Mouse (Mus musculus) liver, adult 2 months (tissue): ENCODE results near the gene Atp6v1g3. TPM values are rescaled to one million over a fixed set of nuclear protein-coding genes. Genes with fewer than 3 reads are reported as not detected.

Experiments used
- DNase-seq: peaks from one replicate; pipeline ENCODE4 v3.0.0-alpha.2; 2011; ENCODE audit warnings: low read depth, low spot score; ENCODE audit errors: extremely low read depth
- H3K27ac ChIP-seq: fragments of 200-500 bp; replicated peaks from 2 replicates; pipeline ENCODE4 v1.5.1; 2012; ENCODE audit warnings: low read depth, mild to moderate bottlenecking, control low read depth, inconsistent platforms, low read length; ENCODE audit not compliant: insufficient read depth
- H3K27me3 ChIP-seq: fragments of 200-500 bp; 2 replicates; pipeline ENCODE4 v1.6.1; 2012; ENCODE audit warnings: mild to moderate bottlenecking, moderate library complexity, low read length, inconsistent platforms; ENCODE audit not compliant: control insufficient read depth, insufficient read depth
- H3K36me3 ChIP-seq: fragments of 200-500 bp; 2 replicates; pipeline ENCODE4 v1.6.1; 2012; ENCODE audit warnings: low read length, inconsistent platforms; ENCODE audit not compliant: control insufficient read depth, insufficient read depth
- H3K4me1 ChIP-seq: fragments of 200-500 bp; 2 replicates; pipeline ENCODE4 v1.6.1; 2011; ENCODE audit warnings: low read length; ENCODE audit not compliant: control insufficient read depth, insufficient read depth
- H3K4me3 ChIP-seq: fragments of 200-500 bp; 2 replicates; pipeline ENCODE4 v1.5.1; 2011; ENCODE audit warnings: low read depth, mild to moderate bottlenecking, control low read depth, low read length, moderate library complexity; ENCODE audit not compliant: insufficient read depth
- H3K79me2 ChIP-seq: fragments of 200-500 bp; 2 replicates; pipeline ENCODE4 v1.6.1; 2012; ENCODE audit warnings: inconsistent platforms, mild to moderate bottlenecking, low read length, moderate library complexity; ENCODE audit not compliant: control insufficient read depth, insufficient read depth
- H3K9ac ChIP-seq: fragments of 200-500 bp; 2 replicates; pipeline ENCODE4 v1.6.1; 2012; ENCODE audit warnings: low read depth, mild to moderate bottlenecking, control low read depth, inconsistent platforms, low read length
- CTCF ChIP-seq: fragments of 200-500 bp; IDR thresholded peaks from 2 replicates; pipeline ENCODE4 v1.5.1; 2011; ENCODE audit warnings: low read depth, low read length, control low read depth
- POLR2A ChIP-seq: fragments of 200-500 bp; IDR thresholded peaks from 2 replicates; pipeline ENCODE4 v1.6.1; 2011; ENCODE audit warnings: low read length, control low read depth; ENCODE audit not compliant: insufficient read depth; ENCODE audit errors: extremely low read depth
- WGBS: fragments of 180-500 bp; shearing (Covaris S2); methylation state at CpG from one replicate; pipeline ENCODE4 v1.1.7; 2018; 5-methylcytosine and 5-hydroxymethylcytosine counted together
- polyA plus RNA-seq: library from polyadenylated mRNA; depleted of rRNA; stranded (reverse); fragments of >200 nt; gene quantifications from 2 replicates; pipeline ENCODE4 v1.2.3, GENCODE M21; 2012; rRNA removed
- total RNA-seq: library from RNA; depleted of rRNA; stranded (reverse); fragments of >200 nt; gene quantifications from 2 replicates; pipeline ENCODE4 v1.2.3, GENCODE M21; 2014; rRNA removed

The Atp6v1g3 gene
- total and polyA plus RNA-seq, 2 experiments = not detected

- Histone ChIP-seq H3K9ac (no peak overlapping the region), H3K4me1 (no peaks in the 10 kb centered on the region), H3K36me3 (no peaks in the 10 kb centered on the region), H3K27me3 (no peaks in the 10 kb centered on the region), H3K4me3 (no peak overlapping the region), H3K79me2 (no peaks in the 10 kb centered on the region), H3K27ac (no peak overlapping the region)
- 76% methylated on average over 2 of the region's 2 CpGs for WGBS
- DNase-seq = no peak
- TF ChIP-seq POLR2A (no peak), CTCF (no peak)
Measured at GRCm38 (mm10) chr1:138337417-138337816, 63.9 kb downstream of the Atp6v1g3 start.

Other genes with a start within 250 kb of the Atp6v1g3 start
- gene Ptprc, start 98.0 kb upstream of the Atp6v1g3 start, total RNA-seq = 13.4 and 13.7 TPM in 2 replicates
- 1.8 and 3.4 TPM in 2 replicates for gene Ptprc, start 98.0 kb upstream of the Atp6v1g3 start, polyA plus RNA-seq